Mouse (Mus musculus) natural killer cell, adult 2 months (primary cell): Measurements from ENCODE around the gene Atxn7.
"Not testable (repeated sequence)": the region's sequence is repeated elsewhere in the genome, so short reads cannot be mapped to it uniquely, and the experiment has no call there.

ENCODE experiments used
- DNase-seq, 2 experiments: peaks; one replicate each; pipeline ENCODE4 v3.0.0; 2022; ENCODE audit warnings: low spot score in 2 of 2

Gene Atxn7

DNA sequence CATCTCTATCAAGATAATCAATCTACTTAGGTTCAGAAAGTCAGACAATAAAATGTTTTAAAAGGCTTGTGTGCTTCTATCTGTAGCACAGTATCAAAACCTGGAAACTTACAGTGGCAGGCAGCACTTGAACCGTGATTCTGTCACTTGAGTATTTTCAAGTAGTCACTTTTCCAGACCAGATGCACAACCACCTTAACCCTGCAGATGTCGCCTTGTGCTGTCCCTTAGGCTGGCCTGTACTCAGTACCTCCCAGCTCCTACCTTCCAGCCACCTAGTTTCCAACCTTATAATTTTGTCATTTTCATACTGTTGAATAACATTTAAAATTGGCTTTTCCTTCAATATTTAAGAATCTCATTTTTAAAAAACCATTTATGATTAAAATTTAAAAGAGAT, 20.9 kb downstream of the Atxn7 start:
- no peak for DNase-seq

DNA sequence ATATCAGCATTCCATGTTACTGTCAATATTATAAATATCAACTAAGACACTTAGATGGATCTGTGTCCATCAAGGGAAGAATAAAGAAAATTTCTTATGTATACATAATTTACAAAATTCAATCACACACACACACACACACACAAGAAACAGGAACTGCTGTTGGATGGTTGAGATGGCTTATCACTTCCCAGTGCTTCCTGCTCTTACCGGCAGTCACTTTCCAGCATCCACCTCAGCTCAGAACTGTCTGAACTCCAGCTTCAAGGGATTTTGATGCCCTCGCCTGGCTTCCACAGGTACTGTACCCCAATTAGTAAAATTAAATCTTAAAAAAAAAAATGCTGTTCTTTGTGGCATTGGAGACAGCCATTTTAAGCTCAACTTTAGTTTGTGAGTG, 27.2 kb downstream of the Atxn7 start:
- DNase-seq, result no peak

DNA sequence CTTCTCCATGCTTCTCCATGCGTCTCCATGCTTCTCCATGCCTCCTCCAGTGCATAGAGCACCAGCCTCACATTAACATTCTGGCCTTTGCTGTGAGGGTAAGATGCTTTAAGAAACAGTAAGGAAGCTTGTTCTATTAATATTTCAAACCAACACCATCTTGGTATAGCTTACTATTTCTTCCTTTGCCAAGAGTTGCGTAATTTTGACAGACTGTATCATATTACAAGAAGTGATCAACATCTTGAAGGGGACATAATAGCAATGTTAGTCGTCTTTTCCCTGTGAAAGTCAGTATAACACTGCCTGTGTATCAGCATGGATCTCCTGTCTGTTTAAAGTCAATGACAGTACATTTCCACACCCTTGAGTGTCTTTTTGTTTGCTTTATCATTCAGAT, 29.5 kb downstream of the Atxn7 start:
- DNase-seq, result no peak

GRCm38 (mm10) chr14:13995206-13996097, 34.2 kb downstream of the Atxn7 start:
- no peak for DNase-seq

- no peak for DNase-seq
These were observed 41.5 kb downstream of the Atxn7 start for GRCm38 (mm10) chr14:14002771-14003170.

- no peak for DNase-seq
These were observed 48.5 kb downstream of the Atxn7 start for GRCm38 (mm10) chr14:14009712-14010111.

- DNase-seq, result peak; percentile 67 to 74
These were observed 51.4 kb downstream of the Atxn7 start for GRCm38 (mm10) chr14:14012383-14013251.

- peak; percentile 59 to 64 for DNase-seq
These were observed 52.0 kb downstream of the Atxn7 start for GRCm38 (mm10) chr14:14013252-14013711.

DNA sequence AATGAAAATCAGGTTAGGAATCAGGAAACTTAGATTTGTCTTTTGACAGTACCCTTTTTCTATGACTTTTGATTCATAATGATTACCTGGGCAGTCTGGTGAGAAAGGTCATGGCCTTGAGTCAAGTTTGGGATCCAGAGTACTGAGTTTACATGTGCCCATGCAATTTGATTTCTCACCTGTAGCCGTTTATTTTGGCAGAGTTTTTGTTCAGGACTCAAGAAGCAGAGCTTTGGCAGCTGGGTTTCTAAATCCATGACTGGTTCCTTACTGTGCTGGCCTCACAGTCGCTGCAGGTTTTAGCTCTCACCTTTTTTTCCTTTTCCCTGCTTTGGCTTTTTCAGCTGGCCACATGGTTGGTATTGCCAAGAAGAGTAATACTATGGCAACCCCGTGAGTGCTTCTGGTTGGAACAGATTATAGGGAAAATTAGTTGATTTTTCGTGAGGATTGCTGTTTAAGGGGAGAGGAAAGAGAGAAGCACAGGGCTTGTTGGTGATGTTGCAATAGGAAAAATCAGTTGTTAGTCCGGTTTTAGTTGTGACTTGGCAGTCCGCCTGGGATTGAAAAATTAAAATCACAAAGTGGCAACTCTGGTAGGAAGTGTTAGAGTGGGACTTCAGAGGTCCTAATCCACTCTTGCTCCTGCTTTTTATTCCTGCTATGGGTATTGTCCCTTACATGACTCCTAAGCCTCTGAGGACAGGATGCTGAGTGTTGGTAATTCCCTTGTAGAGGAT, 53.6 kb downstream of the Atxn7 start:
- DNase-seq, result no peak

DNA sequence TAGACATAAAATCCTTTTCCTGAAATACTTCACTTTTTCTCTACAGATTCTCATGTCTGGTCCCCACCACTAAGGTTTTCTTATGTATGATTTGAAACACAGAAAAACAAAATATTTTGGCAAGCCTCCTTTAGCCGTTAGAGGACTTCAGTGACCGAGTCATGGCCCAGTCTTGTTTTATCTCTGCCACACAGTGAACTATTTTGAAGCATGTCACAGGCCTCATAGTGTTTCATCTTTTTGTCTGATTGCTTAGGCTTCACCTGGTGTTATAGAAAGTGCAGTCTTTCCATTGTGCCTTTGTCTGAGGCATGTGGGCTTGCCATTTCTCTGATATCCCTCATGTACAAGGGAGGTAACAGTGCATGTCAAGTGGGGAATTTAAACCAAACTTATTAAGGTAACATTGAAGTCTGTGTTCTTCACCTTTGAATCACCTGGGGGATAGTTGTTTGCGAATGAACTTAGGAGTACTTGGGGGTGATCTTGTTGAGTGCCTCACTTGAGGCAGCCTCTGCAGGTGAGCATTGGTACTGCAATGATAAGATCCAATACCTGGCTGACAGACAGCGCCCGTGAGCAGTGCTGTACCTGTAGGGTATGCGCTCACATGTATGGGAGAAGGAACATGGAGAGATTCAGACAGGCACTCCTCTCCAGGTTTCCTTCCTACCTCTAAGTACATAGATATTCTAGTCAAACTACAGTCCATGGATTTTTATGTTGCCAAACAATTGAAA, 58.1 kb downstream of the Atxn7 start:
- DNase-seq, result peak; percentile 14 to 54

- no peak for DNase-seq
These were observed 60.0 kb downstream of the Atxn7 start for GRCm38 (mm10) chr14:14021244-14021643.

DNA sequence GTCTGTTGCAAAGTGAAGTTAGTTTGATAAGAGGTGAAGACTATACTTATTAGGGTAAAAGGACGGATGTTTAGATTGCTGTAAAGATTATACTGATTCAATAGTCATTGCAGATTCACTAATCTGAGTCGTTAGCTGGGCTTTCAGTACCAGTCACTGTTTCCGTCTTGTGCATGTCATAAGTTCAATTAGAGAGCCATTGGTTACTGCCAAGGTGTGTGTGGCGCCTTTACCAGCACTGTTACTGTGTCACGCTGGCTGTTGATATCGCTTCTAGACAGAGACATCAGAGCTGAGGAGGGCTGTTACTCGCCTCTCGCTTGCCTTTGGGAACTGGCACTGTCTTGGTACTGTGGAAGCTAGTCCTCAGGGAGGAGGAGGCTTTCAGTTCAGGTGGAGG, 64.6 kb downstream of the Atxn7 start:
- DNase-seq, result no peak

- DNase-seq, result no peak
These were observed 69.4 kb downstream of the Atxn7 start for GRCm38 (mm10) chr14:14030621-14031020.

- DNase-seq, result no peak
These were observed 71.6 kb downstream of the Atxn7 start for GRCm38 (mm10) chr14:14032842-14033241.

GRCm38 (mm10) chr14:14036352-14036751, 75.1 kb downstream of the Atxn7 start:
- DNase-seq, result no peak

GRCm38 (mm10) chr14:14038233-14038632, 77.0 kb downstream of the Atxn7 start:
- DNase-seq, result no peak

DNA sequence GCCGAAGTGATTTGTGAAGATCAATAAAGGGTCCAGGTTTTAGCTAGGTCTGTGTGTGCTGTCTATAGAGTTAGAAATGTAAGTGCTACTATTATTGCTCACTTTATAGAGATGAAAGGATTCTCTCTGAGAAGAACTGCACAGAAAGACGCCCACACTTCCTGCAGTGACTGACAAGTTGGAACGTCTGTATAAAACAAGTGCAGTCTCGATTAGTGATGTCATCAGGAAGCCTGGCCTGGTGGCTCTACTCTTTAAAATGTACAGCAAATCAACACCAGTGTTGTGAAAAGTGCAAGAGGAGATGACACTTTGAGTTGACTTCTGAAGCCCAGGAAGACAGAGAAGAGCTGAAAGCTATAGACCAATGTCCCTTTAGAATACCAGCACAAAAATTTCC, 81.1 kb downstream of the Atxn7 start:
- peak; percentile 20 to 26 for DNase-seq

DNA sequence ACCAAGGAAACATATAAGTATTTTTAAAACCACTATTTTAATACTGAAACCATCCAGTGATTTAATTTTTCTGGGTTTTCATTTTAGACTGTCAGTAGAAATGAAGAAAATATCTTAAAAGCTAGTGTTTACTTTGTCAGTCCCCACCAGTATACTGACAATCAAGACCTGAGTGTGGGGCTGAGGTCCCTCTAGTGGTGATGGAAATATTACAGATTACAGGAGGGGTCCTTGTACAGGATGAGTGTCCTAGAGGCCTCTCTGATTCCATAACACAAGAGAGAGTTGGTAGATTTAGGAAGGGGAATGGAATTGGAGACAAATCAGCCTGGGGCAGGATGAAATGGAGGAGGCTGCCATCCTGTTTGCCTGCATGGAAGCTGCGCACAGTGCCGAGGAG, 93.1 kb downstream of the Atxn7 start:
- DNase-seq, result peak in 1 of 2 experiments; percentile 16

- DNase-seq, result not testable (repeated sequence)
These were observed 98.4 kb downstream of the Atxn7 start for GRCm38 (mm10) chr14:14059606-14060005.

GRCm38 (mm10) chr14:14062531-14063245, 101.4 kb downstream of the Atxn7 start:
- DNase-seq, result no peak
